Comparison of ENCODE assay signal across 8 mouse cellular contexts in genomic region chr9:96758749-96759597, GRCm38 (mm10). TPM values are rescaled to one million over a fixed set of nuclear protein-coding genes. Genes with fewer than 3 reads are reported as not detected.
DNase-seq lines count a peak whose midpoint lies in the region; ATAC-seq and TF ChIP-seq lines count a peak whose summit lies in the region.

No protein-coding gene starts in this region.

- H3K4me3 ChIP-seq in E14TG2a.4 (replicated peaks; ENCODE audit: low read length): peak overlapping the region; percentile 74
- peak overlapping the region; percentile 49 for H3K4me3 ChIP-seq in forebrain, embryonic 10.5 days
- peak overlapping the region; percentile 48 for H3K4me3 ChIP-seq in heart, embryonic 16.5 days (ENCODE audit: low read length)
- peak overlapping the region; percentile 40 for H3K4me3 ChIP-seq in liver, embryonic 13.5 days (replicated peaks)
- peak overlapping the region; percentile 10 for H3K4me3 ChIP-seq in stomach, postnatal 0 days (ENCODE audit: low read depth, low read length)

- no peaks in the 10 kb centered on the region for H3K27me3 ChIP-seq in E14TG2a.4 (ENCODE audit: insufficient read depth, low read length)
- no peaks in the 10 kb centered on the region for H3K27me3 ChIP-seq in forebrain, embryonic 10.5 days (ENCODE audit: poor library complexity, severe bottlenecking)
- H3K27me3 ChIP-seq in heart, embryonic 16.5 days (ENCODE audit: control insufficient read depth, insufficient read depth, low read length): no peaks in the 10 kb centered on the region
- no peaks in the 10 kb centered on the region for H3K27me3 ChIP-seq in liver, embryonic 13.5 days
- no peaks in the 10 kb centered on the region for H3K27me3 ChIP-seq in stomach, postnatal 0 days (ENCODE audit: control insufficient read depth, insufficient read depth, low read length)

- H3K4me1 ChIP-seq in E14TG2a.4 (replicated peaks; ENCODE audit: low read depth, low read length): peaks cover 23% of the 10 kb centered on the region
- peaks cover 8% of the 10 kb centered on the region for H3K4me1 ChIP-seq in forebrain, embryonic 10.5 days
- peaks cover 9% of the 10 kb centered on the region for H3K4me1 ChIP-seq in heart, embryonic 16.5 days (ENCODE audit: control insufficient read depth, insufficient read depth, low read length)
- 0 out of 2 replicates have a peak, but pooled peaks cover 3% of the 10 kb centered on the region for H3K4me1 ChIP-seq in liver, embryonic 13.5 days (replicated peaks)
- H3K4me1 ChIP-seq in stomach, postnatal 0 days (replicated peaks; ENCODE audit: control insufficient read depth, insufficient read depth): no peaks in the 10 kb centered on the region

- TF ChIP-seq EP300 in stomach, postnatal 0 days (optimal IDR thresholded peaks at IDR 0.05): no peak

- H3K27ac ChIP-seq in forebrain, embryonic 10.5 days: peak overlapping the region; percentile 79
- H3K27ac ChIP-seq in heart, embryonic 16.5 days (ENCODE audit: low read length): peak overlapping the region; percentile 73
- H3K27ac ChIP-seq in liver, embryonic 13.5 days: no peak overlapping the region
- H3K27ac ChIP-seq in stomach, postnatal 0 days (replicated peaks): peak overlapping the region; percentile 73

- 15% methylated on average over 22 of the region's 22 CpGs for WGBS in forebrain, embryonic 10.5 days
- 7% methylated on average over 22 of the region's 22 CpGs for WGBS in heart, embryonic 16.5 days
- 9% methylated on average over 22 of the region's 22 CpGs for WGBS in liver, embryonic 13.5 days (ENCODE audit: insufficient replicate concordance)
- WGBS in stomach, postnatal 0 days: 8% methylated on average over 22 of the region's 22 CpGs

- peak; percentile 79 for DNase-seq in c-Kit-positive CD71-negative TER-119-negative erythroid progenitor cells, embryonic 14.5 days (ENCODE audit: low read depth)
- DNase-seq in forebrain, embryonic 10.5 days (ENCODE audit: extremely low spot score, low spot score): peak; percentile 72
- DNase-seq in kidney, postnatal 25 days: peak; percentile 68 to 85
- peak; percentile 56 for DNase-seq in liver, embryonic 13.5 days
- peak; percentile 67 to 74 for DNase-seq in natural killer cell, adult 2 months (ENCODE audit: low spot score in 2 of 2)
- DNase-seq in stomach, postnatal 0 days (ENCODE audit: low spot score): peak; percentile 68

- H3K4me2 ChIP-seq in heart, embryonic 16.5 days (ENCODE audit: low read depth, low read length): peak overlapping the region; percentile 68
- H3K4me2 ChIP-seq in liver, embryonic 13.5 days: peak overlapping the region; percentile 60
- peak overlapping the region; percentile 39 for H3K4me2 ChIP-seq in stomach, postnatal 0 days (replicated peaks; ENCODE audit: low read depth)

- peak overlapping the region; percentile 65 for H3K9ac ChIP-seq in heart, embryonic 16.5 days (ENCODE audit: low read length)
- H3K9ac ChIP-seq in liver, embryonic 13.5 days: no peak overlapping the region
- H3K9ac ChIP-seq in stomach, postnatal 0 days (ENCODE audit: low read length): 0 out of 2 replicates have a peak overlapping the region, but pooled peaks have one; percentile 2

- no peaks in the 10 kb centered on the region for H3K9me3 ChIP-seq in E14TG2a.4 (ENCODE audit: low read length)
- H3K9me3 ChIP-seq in forebrain, embryonic 10.5 days: no peaks in the 10 kb centered on the region
- H3K9me3 ChIP-seq in heart, embryonic 16.5 days (replicated peaks; ENCODE audit: control insufficient read depth, low read length): no peaks in the 10 kb centered on the region
- H3K9me3 ChIP-seq in liver, embryonic 13.5 days (replicated peaks): no peaks in the 10 kb centered on the region
- no peaks in the 10 kb centered on the region for H3K9me3 ChIP-seq in stomach, postnatal 0 days (ENCODE audit: control insufficient read depth, low read length)

- peak; percentile 87 for ATAC-seq in heart, embryonic 16.5 days (replicated peaks; ENCODE audit: extremely low read depth, insufficient read depth, low FRiP score)
- peak; percentile 85 for ATAC-seq in liver, embryonic 13.5 days (ENCODE audit: low read depth)
- peak; percentile 92 for ATAC-seq in stomach, postnatal 0 days (ENCODE audit: low FRiP score, low TSS enrichment)

- peak; percentile 84 for TF ChIP-seq CTCF in E14TG2a.4 (conservative IDR thresholded peaks at IDR 0.05; ENCODE audit: low read length)
- TF ChIP-seq CTCF in stomach, postnatal 0 days (IDR thresholded peaks at IDR 0.05; ENCODE audit: low read depth): peak; percentile 96

- no peaks in the 10 kb centered on the region for H3K36me3 ChIP-seq in E14TG2a.4 (ENCODE audit: insufficient read depth, low read length)
- no peaks in the 10 kb centered on the region for H3K36me3 ChIP-seq in forebrain, embryonic 10.5 days (replicated peaks)
- H3K36me3 ChIP-seq in heart, embryonic 16.5 days (ENCODE audit: control insufficient read depth, insufficient read depth): no peaks in the 10 kb centered on the region
- no peaks in the 10 kb centered on the region for H3K36me3 ChIP-seq in liver, embryonic 13.5 days
- H3K36me3 ChIP-seq in stomach, postnatal 0 days (ENCODE audit: control insufficient read depth, insufficient read depth, low read length): no peaks in the 10 kb centered on the region

RNA-seq across cellular contexts. Expression of gene Zbtb38, which starts 6.3 kb away (rescaled TPM):
- 9.0 and 9.4 TPM in 2 replicates for polyA plus RNA-seq in forebrain, embryonic 10.5 days (2016; fragmentation: Nextera tagmentation; extraction: Ambion mirVana)
- 28.3 and 29.6 TPM in 2 replicates for polyA plus RNA-seq in heart, embryonic 16.5 days (2015; fragmentation: Nextera tagmentation; extraction: Ambion mirVana)
- polyA plus RNA-seq in liver, embryonic 13.5 days (2015; fragmentation: Nextera tagmentation; extraction: Ambion mirVana): 5.8 and 7.2 TPM in 2 replicates
- 13.9 and 15.3 TPM in 2 replicates for polyA plus RNA-seq in stomach, postnatal 0 days (2015; fragmentation: Nextera tagmentation; extraction: Ambion mirVana)

Comparison
In these comparisons a context has a peak if more than half of its experiments do, and no peak if none do; other contexts are left out.
1. H3K4me3 ChIP-seq: peak in every context shown above with its lines; median percentile 74 in E14TG2a.4; 49 in forebrain, embryonic 10.5 days; 48 in heart, embryonic 16.5 days; 40 in liver, embryonic 13.5 days; 10 in stomach, postnatal 0 days.